Comparison of ENCODE assay signal across 9 mouse cellular contexts in genomic region chr3:92510786-92511185, GRCm38 (mm10). TPM values are rescaled to one million over a fixed set of nuclear protein-coding genes. Genes with fewer than 3 reads are reported as not detected.
A peak's percentile ranks its signal among the peaks of the same experiment; 100 is the strongest.
DNase-seq lines count a peak whose midpoint lies in the region; ATAC-seq lines count a peak whose summit lies in the region.
"Had no signal": no experiment of that assay in that cellular context is flagged by ENCODE, and none has a peak within 500 bp of the region (broad histone marks: within the 10 kb centered on the region; RNA-seq: fewer than 3 reads in every experiment).

No protein-coding gene starts in this region.

- H3K4me3 ChIP-seq in midbrain, embryonic 14.5 days (replicated peaks; ENCODE audit: low read depth, low read length) = no peak overlapping the region

- H3K27me3 ChIP-seq in midbrain, embryonic 14.5 days (ENCODE audit: control insufficient read depth, insufficient read depth, low read length) = no peaks in the 10 kb centered on the region

- no peak for ATAC-seq in midbrain, embryonic 14.5 days (ENCODE audit: low FRiP score, low TSS enrichment)

- no peak overlapping the region for H3K27ac ChIP-seq in midbrain, embryonic 14.5 days (replicated peaks; ENCODE audit: low read depth, low read length)

- no peaks in the 10 kb centered on the region for H3K4me1 ChIP-seq in midbrain, embryonic 14.5 days (ENCODE audit: control insufficient read depth, insufficient read depth, low read length)

- H3K4me2 ChIP-seq in midbrain, embryonic 14.5 days (ENCODE audit: low read length) = no peak overlapping the region

- no peak overlapping the region for H3K9ac ChIP-seq in midbrain, embryonic 14.5 days (replicated peaks; ENCODE audit: low read length)

- intact Hi-C loops in heart, postnatal 10 days (cut with DNase I) = loop anchor here (2.0 to 5.0 kb wide), 2 partner anchors 118 to 360 kb away; no protein-coding TSS in a partner anchor
- intact Hi-C loops in heart, postnatal 25 days (cut with DNase I) = loop anchor here (2.0 to 10.0 kb wide), 2 partner anchors 116 to 360 kb away; no protein-coding TSS in a partner anchor

- H3K36me3 ChIP-seq in midbrain, embryonic 14.5 days (ENCODE audit: control insufficient read depth, insufficient read depth, low read length) = no peaks in the 10 kb centered on the region

- DNase-seq in heart, postnatal 10 days = peak; percentile 18 to 48
- DNase-seq in heart, postnatal 25 days (ENCODE audit: low spot score) = no peak
- DNase-seq in right cerebral cortex, adult 2 months (ENCODE audit: low spot score in 2 of 2) = peak; percentile 25 to 30
- no peak for DNase-seq in right cerebral cortex, postnatal 25 days
- DNase-seq in fat pad, adult 2 months (ENCODE audit: extremely low read depth, low read depth, low spot score) = peak; percentile 21
- peak; percentile 41 for DNase-seq in midbrain, embryonic 14.5 days
- DNase-seq in spleen, postnatal 10 days (ENCODE audit: low spot score in 2 of 2) = no peak
- DNase-seq in spleen, adult 12 weeks (ENCODE audit: low spot score) = no peak

- H3K9me3 ChIP-seq in midbrain, embryonic 14.5 days (ENCODE audit: control insufficient read depth, low read length) = no peaks in the 10 kb centered on the region

RNA-seq across cellular contexts. Expression of gene Sprr4, which starts 10.5 kb away (rescaled TPM):
- total RNA-seq in heart, postnatal 10 days (2021) = not detected
- total RNA-seq in heart, postnatal 25 days (2021) = not detected
- not detected in 2 replicates for polyA plus RNA-seq in midbrain, embryonic 14.5 days (2014; fragmentation: Nextera tagmentation; extraction: Ambion mirVana)
- total RNA-seq: heart, postnatal 14 days had no signal

RNA-seq across cellular contexts. Expression of gene 2310046K23Rik, which starts 23.5 kb away (rescaled TPM):
- total RNA-seq in heart, postnatal 10 days (2021) = not detected
- not detected for total RNA-seq in heart, postnatal 25 days (2021)
- not detected in 2 replicates for polyA plus RNA-seq in midbrain, embryonic 14.5 days (2014; fragmentation: Nextera tagmentation; extraction: Ambion mirVana)
- total RNA-seq: heart, postnatal 14 days had no signal

RNA-seq across cellular contexts. Expression of gene Sprr1a, which starts 25.1 kb away (rescaled TPM):
- not detected for total RNA-seq in heart, postnatal 10 days (2021)
- not detected for total RNA-seq in heart, postnatal 25 days (2021)
- not detected in 2 replicates for polyA plus RNA-seq in midbrain, embryonic 14.5 days (2014; fragmentation: Nextera tagmentation; extraction: Ambion mirVana)
- total RNA-seq: heart, postnatal 14 days had no signal

RNA-seq across cellular contexts. Expression of gene Sprr3, which starts 52.3 kb away (rescaled TPM):
- not detected for total RNA-seq in heart, postnatal 10 days (2021)
- total RNA-seq in heart, postnatal 25 days (2021) = not detected
- polyA plus RNA-seq in midbrain, embryonic 14.5 days (2014; fragmentation: Nextera tagmentation; extraction: Ambion mirVana) = not detected in 2 replicates
- total RNA-seq: heart, postnatal 14 days had no signal

Comparison
In these comparisons a context has a peak if more than half of its experiments do, and no peak if none do; other contexts are left out.
1. DNase-seq: peak in heart, postnatal 10 days (2 of 2), right cerebral cortex, adult 2 months (2 of 2), fat pad, adult 2 months (single experiment) and midbrain, embryonic 14.5 days (single experiment); none in heart, postnatal 25 days (single experiment), right cerebral cortex, postnatal 25 days (single experiment), spleen, postnatal 10 days (0 of 2) and spleen, adult 12 weeks (single experiment).